Mouse (Mus musculus): ENCODE measurements at regions not wholly inside any gene's neighbourhood (a gene's known extent, or its start where the extent isn't known, plus 50 kb on each side); places are given as distances from the start of the nearest gene placed in this dataset.

- DNase-seq (ENCODE audit: low spot score) = no peak
Observed at GRCm38 (mm10) chr13:101216897-101217480, 383.8 kb upstream of the Slc30a5 start.

- no peak for DNase-seq (ENCODE audit: low spot score)
Observed at GRCm38 (mm10) chr13:101216421-101216820, 383.2 kb upstream of the Slc30a5 start.

- DNase-seq (ENCODE audit: low spot score) = no peak
Observed at GRCm38 (mm10) chr13:101215792-101216221, 382.6 kb upstream of the Slc30a5 start.

GRCm38 (mm10) chr13:101215131-101215641 lies 382.0 kb upstream of the Slc30a5 start:
- DNase-seq (ENCODE audit: low spot score) = no peak

GRCm38 (mm10) chr13:101214094-101214493 lies 380.9 kb upstream of the Slc30a5 start:
- DNase-seq (ENCODE audit: low spot score) = no peak

- DNase-seq (ENCODE audit: low spot score) = no peak
Observed at GRCm38 (mm10) chr13:101213121-101213916, 380.1 kb upstream of the Slc30a5 start.

- DNase-seq (ENCODE audit: low spot score) = no peak
Observed at GRCm38 (mm10) chr13:101212341-101212895, 379.2 kb upstream of the Slc30a5 start.

- no peak for DNase-seq (ENCODE audit: low spot score)
Observed at GRCm38 (mm10) chr13:101208788-101209187, 375.6 kb upstream of the Slc30a5 start.

GRCm38 (mm10) chr13:101203463-101203862 lies 370.2 kb upstream of the Slc30a5 start:
- DNase-seq (ENCODE audit: low spot score) = no peak

GRCm38 (mm10) chr13:101202565-101203313 lies 369.5 kb upstream of the Slc30a5 start:
- no peak for DNase-seq (ENCODE audit: low spot score)

GRCm38 (mm10) chr13:101190249-101190830 lies 357.1 kb upstream of the Slc30a5 start:
- DNase-seq (ENCODE audit: low spot score) = no peak

GRCm38 (mm10) chr13:101182387-101182786 lies 349.2 kb upstream of the Slc30a5 start:
- no peak for DNase-seq (ENCODE audit: low spot score)

- no peak for DNase-seq (ENCODE audit: low spot score)
Observed at GRCm38 (mm10) chr13:101175017-101175689, 341.9 kb upstream of the Slc30a5 start.

- no peak for DNase-seq (ENCODE audit: low spot score)
Observed at GRCm38 (mm10) chr13:101161768-101162167, 328.5 kb upstream of the Slc30a5 start.

- DNase-seq (ENCODE audit: low spot score) = no peak
Observed at GRCm38 (mm10) chr13:101159878-101160277, 326.7 kb upstream of the Slc30a5 start.

- no peak for DNase-seq (ENCODE audit: low spot score)
Observed at GRCm38 (mm10) chr13:101153760-101154159, 320.5 kb upstream of the Slc30a5 start.

GRCm38 (mm10) chr13:101142761-101143160 lies 309.5 kb upstream of the Slc30a5 start:
- DNase-seq (ENCODE audit: low spot score) = no peak

- DNase-seq (ENCODE audit: low spot score) = no peak
Observed at GRCm38 (mm10) chr13:101142104-101142735, 309.0 kb upstream of the Slc30a5 start.

GRCm38 (mm10) chr13:101129466-101129865 lies 296.2 kb upstream of the Slc30a5 start:
- DNase-seq (ENCODE audit: low spot score) = no peak

- DNase-seq (ENCODE audit: low spot score) = no peak
Observed at GRCm38 (mm10) chr13:101127808-101128207, 294.6 kb upstream of the Slc30a5 start.

GRCm38 (mm10) chr13:101127262-101127661 lies 294.0 kb upstream of the Slc30a5 start:
- DNase-seq (ENCODE audit: low spot score) = no peak
